Mouse (Mus musculus) erythroblast, adult 5-6 weeks (primary cell): ENCODE data around the gene Mylpf. TPM values are rescaled to one million over a fixed set of nuclear protein-coding genes. Genes with fewer than 3 reads are reported as not detected.

Source experiments
- ATAC-seq: replicated peaks from 2 replicates; pipeline ENCODE4 v1.8.0; 2016; ENCODE audit warnings: moderate number of reproducible peaks, mild to moderate bottlenecking, moderate TSS enrichment, inconsistent platforms; ENCODE audit not compliant: poor library complexity, low FRiP score, severe bottlenecking
- total RNA-seq, 2 experiments: library from RNA; stranded (forward) in 1 of 2; stranded (reverse) in 1 of 2; fragments of 150-400 nt in 1 of 2; fragments of 200-764, 138-1000 nt in 1 of 2; gene quantifications; 2 replicates each; pipeline versions ENCODE4 v1.2.3 to v1.2.4; 2015 to 2017; ENCODE audit warnings: low replicate concordance in 2 of 2

The Mylpf gene
- total RNA-seq, 2 experiments from 2014 or later, result 9.8 to 16.2 TPM

- no peak for ATAC-seq
These were observed 44.7 kb downstream of the Mylpf start for GRCm38 (mm10) chr7:127253341-127253740.

- ATAC-seq, result peak; percentile 82
These were observed 45.4 kb downstream of the Mylpf start for GRCm38 (mm10) chr7:127253821-127254769.

- no peak for ATAC-seq
These were observed 46.3 kb downstream of the Mylpf start for GRCm38 (mm10) chr7:127255008-127255407.

GRCm38 (mm10) chr7:127255965-127256364 is 47.3 kb downstream of the Mylpf start:
- ATAC-seq, result no peak

- no peak for ATAC-seq
These were observed 47.8 kb downstream of the Mylpf start for GRCm38 (mm10) chr7:127256518-127256917.

GRCm38 (mm10) chr7:127259186-127259905 is 50.7 kb downstream of the Mylpf start:
- no peak for ATAC-seq

- peak; percentile 93 for ATAC-seq
These were observed 51.8 kb downstream of the Mylpf start, which contains the start of gene Dctpp1 for GRCm38 (mm10) chr7:127260309-127261111. Gene Dctpp1, minus strand, starts transcription at chr7:127260709.

GRCm38 (mm10) chr7:127262218-127262961 is 53.7 kb downstream of the Mylpf start:
- no peak for ATAC-seq

GRCm38 (mm10) chr7:127263526-127263925 is 54.8 kb downstream of the Mylpf start:
- ATAC-seq, result no peak

Other genes with a start within 250 kb of the Mylpf start
- gene Cdipt, start 233.0 kb upstream of the Mylpf start, total RNA-seq (2015; ENCODE audit: low replicate concordance), result 14.8 and 23.1 TPM in 2 replicates
- 9.5 and 20.9 TPM in 2 replicates for gene Cdipt, start 233.0 kb upstream of the Mylpf start, total RNA-seq (2017; ENCODE audit: low replicate concordance)
- gene Cdiptos, start 232.8 kb upstream of the Mylpf start, total RNA-seq (2015; ENCODE audit: low replicate concordance), result 5.0 TPM in 1 of 2 replicates, not detected in the other
- gene Cdiptos, start 232.8 kb upstream of the Mylpf start, total RNA-seq (2017; ENCODE audit: low replicate concordance), result not detected in 2 replicates
- 1.5 and 1.9 TPM in 2 replicates for gene Mvp, start 194.3 kb upstream of the Mylpf start, total RNA-seq (2015; ENCODE audit: low replicate concordance)
- 5.5 and 7.7 TPM in 2 replicates for gene Mvp, start 194.3 kb upstream of the Mylpf start, total RNA-seq (2017; ENCODE audit: low replicate concordance)
- gene Pagr1b, start 192.4 kb upstream of the Mylpf start, total RNA-seq (2015; ENCODE audit: low replicate concordance), result not detected in 2 replicates
- not detected in 2 replicates for gene Pagr1b, start 192.4 kb upstream of the Mylpf start, total RNA-seq (2017; ENCODE audit: low replicate concordance)
- gene Pagr1a, start 191.5 kb upstream of the Mylpf start, total RNA-seq (2015; ENCODE audit: low replicate concordance), result 13.4 and 18.8 TPM in 2 replicates
- 7.0 and 7.1 TPM in 2 replicates for gene Pagr1a, start 191.5 kb upstream of the Mylpf start, total RNA-seq (2017; ENCODE audit: low replicate concordance)
- 1.7 and 1.9 TPM in 2 replicates for gene Gm42742, start 187.8 kb upstream of the Mylpf start, total RNA-seq (2015; ENCODE audit: low replicate concordance)
- gene Gm42742, start 187.8 kb upstream of the Mylpf start, total RNA-seq (2017; ENCODE audit: low replicate concordance), result 8.1 and 9.1 TPM in 2 replicates
- gene Prrt2, start 187.7 kb upstream of the Mylpf start, total RNA-seq (2015; ENCODE audit: low replicate concordance), result not detected in 2 replicates
- gene Prrt2, start 187.7 kb upstream of the Mylpf start, total RNA-seq (2017; ENCODE audit: low replicate concordance), result 1.5 TPM in 1 of 2 replicates, not detected in the other
- gene Maz, start 181.9 kb upstream of the Mylpf start, total RNA-seq (2015; ENCODE audit: low replicate concordance), result 44.9 and 51.3 TPM in 2 replicates
- gene Maz, start 181.9 kb upstream of the Mylpf start, total RNA-seq (2017; ENCODE audit: low replicate concordance), result 25.0 and 49.5 TPM in 2 replicates
- gene Kif22, start 166.4 kb upstream of the Mylpf start, total RNA-seq (2015; ENCODE audit: low replicate concordance), result 50.5 and 71.7 TPM in 2 replicates
- gene Kif22, start 166.4 kb upstream of the Mylpf start, total RNA-seq (2017; ENCODE audit: low replicate concordance), result 57.3 and 83.1 TPM in 2 replicates
- not detected in 2 replicates for gene Zg16, start 121.6 kb upstream of the Mylpf start, total RNA-seq (2015; ENCODE audit: low replicate concordance)
- gene Zg16, start 121.6 kb upstream of the Mylpf start, total RNA-seq (2017; ENCODE audit: low replicate concordance), result 3.2 and 5.0 TPM in 2 replicates
- 19.8 and 26.8 TPM in 2 replicates for gene AI467606, start 117.5 kb upstream of the Mylpf start, total RNA-seq (2015; ENCODE audit: low replicate concordance)
- gene AI467606, start 117.5 kb upstream of the Mylpf start, total RNA-seq (2017; ENCODE audit: low replicate concordance), result 17.1 and 19.9 TPM in 2 replicates
- 1.7 TPM in 1 of 2 replicates, not detected in the other for gene Qprt, start 86.7 kb upstream of the Mylpf start, total RNA-seq (2015; ENCODE audit: low replicate concordance)
- gene Qprt, start 86.7 kb upstream of the Mylpf start, total RNA-seq (2017; ENCODE audit: low replicate concordance), result 0.34 TPM in 1 of 2 replicates, not detected in the other
- gene Spn, start 71.1 kb upstream of the Mylpf start, total RNA-seq (2015; ENCODE audit: low replicate concordance), result 15.8 and 24.9 TPM in 2 replicates
- 58.3 and 60.0 TPM in 2 replicates for gene Spn, start 71.1 kb upstream of the Mylpf start, total RNA-seq (2017; ENCODE audit: low replicate concordance)
- gene Cd2bp2, start 12.8 kb upstream of the Mylpf start, total RNA-seq (2015; ENCODE audit: low replicate concordance), result 8.4 and 36.9 TPM in 2 replicates
- gene Cd2bp2, start 12.8 kb upstream of the Mylpf start, total RNA-seq (2017; ENCODE audit: low replicate concordance), result 17.9 and 22.9 TPM in 2 replicates
- 8.1 and 23.0 TPM in 2 replicates for gene Tbc1d10b, start 422 bp upstream of the Mylpf start, total RNA-seq (2015; ENCODE audit: low replicate concordance)
- 77.5 and 122 TPM in 2 replicates for gene Tbc1d10b, start 422 bp upstream of the Mylpf start, total RNA-seq (2017; ENCODE audit: low replicate concordance)
- 1.5 and 5.2 TPM in 2 replicates for gene Zfp553, start 24.2 kb downstream of the Mylpf start, total RNA-seq (2015; ENCODE audit: low replicate concordance)
- gene Zfp553, start 24.2 kb downstream of the Mylpf start, total RNA-seq (2017; ENCODE audit: low replicate concordance), result 2.0 and 3.2 TPM in 2 replicates
- 189 and 204 TPM in 2 replicates for gene Sept1, start 24.2 kb downstream of the Mylpf start, total RNA-seq (2015; ENCODE audit: low replicate concordance)
- 179 and 191 TPM in 2 replicates for gene Sept1, start 24.2 kb downstream of the Mylpf start, total RNA-seq (2017; ENCODE audit: low replicate concordance)
- 1.7 TPM in 1 of 2 replicates, not detected in the other for gene Zfp771, start 35.4 kb downstream of the Mylpf start, total RNA-seq (2015; ENCODE audit: low replicate concordance)
- 0.70 TPM in 1 of 2 replicates, not detected in the other for gene Zfp771, start 35.4 kb downstream of the Mylpf start, total RNA-seq (2017; ENCODE audit: low replicate concordance)
- gene Dctpp1, start 51.8 kb downstream of the Mylpf start, total RNA-seq (2015; ENCODE audit: low replicate concordance), result 14.0 and 24.8 TPM in 2 replicates
- 2.0 and 8.6 TPM in 2 replicates for gene Dctpp1, start 51.8 kb downstream of the Mylpf start, total RNA-seq (2017; ENCODE audit: low replicate concordance)
- 15.6 and 18.8 TPM in 2 replicates for gene Sephs2, start 65.2 kb downstream of the Mylpf start, total RNA-seq (2015; ENCODE audit: low replicate concordance)
- gene Sephs2, start 65.2 kb downstream of the Mylpf start, total RNA-seq (2017; ENCODE audit: low replicate concordance), result 20.2 and 34.8 TPM in 2 replicates
- gene Itgal, start 87.4 kb downstream of the Mylpf start, total RNA-seq (2015; ENCODE audit: low replicate concordance), result 29.0 and 34.4 TPM in 2 replicates
- 4.0 and 10.4 TPM in 2 replicates for gene Itgal, start 87.4 kb downstream of the Mylpf start, total RNA-seq (2017; ENCODE audit: low replicate concordance)
- 1.2 TPM in 1 of 2 replicates, not detected in the other for gene Zfp768, start 136.7 kb downstream of the Mylpf start, total RNA-seq (2015; ENCODE audit: low replicate concordance)
- gene Zfp768, start 136.7 kb downstream of the Mylpf start, total RNA-seq (2017; ENCODE audit: low replicate concordance), result 0.94 and 1.5 TPM in 2 replicates
- gene Zfp747, start 167.2 kb downstream of the Mylpf start, total RNA-seq (2015; ENCODE audit: low replicate concordance), result 0.42 and 1.2 TPM in 2 replicates
- gene Zfp747, start 167.2 kb downstream of the Mylpf start, total RNA-seq (2017; ENCODE audit: low replicate concordance), result 1.0 and 1.3 TPM in 2 replicates
- 0.38 TPM in 1 of 2 replicates, not detected in the other for gene 9130019O22Rik, start 178.3 kb downstream of the Mylpf start, total RNA-seq (2015; ENCODE audit: low replicate concordance)
- 1.4 and 1.8 TPM in 2 replicates for gene 9130019O22Rik, start 178.3 kb downstream of the Mylpf start, total RNA-seq (2017; ENCODE audit: low replicate concordance)
- gene E430018J23Rik, start 184.7 kb downstream of the Mylpf start, total RNA-seq (2015; ENCODE audit: low replicate concordance), result not detected in 2 replicates
- 0.28 and 3.4 TPM in 2 replicates for gene E430018J23Rik, start 184.7 kb downstream of the Mylpf start, total RNA-seq (2017; ENCODE audit: low replicate concordance)
- 0.19 and 3.6 TPM in 2 replicates for gene Zfp764, start 197.9 kb downstream of the Mylpf start, total RNA-seq (2015; ENCODE audit: low replicate concordance)
- 2.5 TPM in 1 of 2 replicates, not detected in the other for gene Zfp764, start 197.9 kb downstream of the Mylpf start, total RNA-seq (2017; ENCODE audit: low replicate concordance)
- 8.4 and 26.9 TPM in 2 replicates for gene Zfp688, start 213.2 kb downstream of the Mylpf start, total RNA-seq (2015; ENCODE audit: low replicate concordance)
- 1.0 and 3.5 TPM in 2 replicates for gene Zfp688, start 213.2 kb downstream of the Mylpf start, total RNA-seq (2017; ENCODE audit: low replicate concordance)
- not detected in 2 replicates for gene Zfp689, start 240.3 kb downstream of the Mylpf start, total RNA-seq (2015; ENCODE audit: low replicate concordance)
- gene Zfp689, start 240.3 kb downstream of the Mylpf start, total RNA-seq (2017; ENCODE audit: low replicate concordance), result 0.26 and 2.4 TPM in 2 replicates